Mouse (Mus musculus): Measurements from ENCODE around the gene Klhl3. TPM values are rescaled to one million over a fixed set of nuclear protein-coding genes. Genes with fewer than 3 reads are reported as not detected.

The Klhl3 gene
- polyA plus RNA-seq, 1 experiment from 2014 or later: 1.2 TPM

GRCm38 (mm10) chr13:58066496-58067389, 46.6 kb downstream of the Klhl3 start:
- TF ChIP-seq CTCF (IDR thresholded peaks at IDR 0.05; ENCODE audit: low read depth) (no peak), EP300 (optimal IDR thresholded peaks at IDR 0.05) (no peak)
- Histone ChIP-seq H3K9ac (ENCODE audit: low read length) (no peak overlapping the region), H3K36me3 (ENCODE audit: control insufficient read depth, insufficient read depth, low read length) (no peaks in the 10 kb centered on the region), H3K4me1 (replicated peaks; ENCODE audit: control insufficient read depth, insufficient read depth) (no peaks in the 10 kb centered on the region), H3K9me3 (ENCODE audit: control insufficient read depth, low read length) (no peaks in the 10 kb centered on the region), H3K4me2 (replicated peaks; ENCODE audit: low read depth) (no peak overlapping the region), H3K27ac (replicated peaks) (peak overlapping the region; percentile 70), H3K4me3 (ENCODE audit: low read depth, low read length) (no peak overlapping the region), H3K27me3 (ENCODE audit: control insufficient read depth, insufficient read depth, low read length) (no peaks in the 10 kb centered on the region)
- ATAC-seq (ENCODE audit: low FRiP score, low TSS enrichment) (peak; percentile 23; the same call in 1 of the 2 replicates), DNase-seq (ENCODE audit: low spot score) (peak; percentile 43)
- 48% methylated on average over 14 of the region's 14 CpGs for WGBS

GRCm38 (mm10) chr13:58066081-58066495, 47.3 kb downstream of the Klhl3 start:
- no peak overlapping the region for H3K4me3 ChIP-seq (ENCODE audit: low read depth, low read length)
- H3K27me3 ChIP-seq (ENCODE audit: control insufficient read depth, insufficient read depth, low read length): no peaks in the 10 kb centered on the region
- no peak for TF ChIP-seq CTCF (IDR thresholded peaks at IDR 0.05; ENCODE audit: low read depth)
- no peak for TF ChIP-seq EP300 (optimal IDR thresholded peaks at IDR 0.05)
- H3K9me3 ChIP-seq (ENCODE audit: control insufficient read depth, low read length): no peaks in the 10 kb centered on the region
- DNase-seq (ENCODE audit: low spot score): no peak
- no peak for ATAC-seq (ENCODE audit: low FRiP score, low TSS enrichment)
- 69% methylated on average over 13 of the region's 13 CpGs for WGBS
- H3K4me2 ChIP-seq (replicated peaks; ENCODE audit: low read depth): no peak overlapping the region
- no peaks in the 10 kb centered on the region for H3K4me1 ChIP-seq (replicated peaks; ENCODE audit: control insufficient read depth, insufficient read depth)
- no peak overlapping the region for H3K27ac ChIP-seq (replicated peaks)
- H3K36me3 ChIP-seq (ENCODE audit: control insufficient read depth, insufficient read depth, low read length): no peaks in the 10 kb centered on the region
- H3K9ac ChIP-seq (ENCODE audit: low read length): no peak overlapping the region

GRCm38 (mm10) chr13:58065316-58065715, 48.1 kb downstream of the Klhl3 start:
- no peak for DNase-seq (ENCODE audit: low spot score)
- Histone ChIP-seq H3K4me2 (replicated peaks; ENCODE audit: low read depth) (no peak overlapping the region), H3K9ac (ENCODE audit: low read length) (no peak overlapping the region), H3K27ac (replicated peaks) (no peak overlapping the region), H3K27me3 (ENCODE audit: control insufficient read depth, insufficient read depth, low read length) (no peaks in the 10 kb centered on the region), H3K36me3 (ENCODE audit: control insufficient read depth, insufficient read depth, low read length) (no peaks in the 10 kb centered on the region), H3K9me3 (ENCODE audit: control insufficient read depth, low read length) (no peaks in the 10 kb centered on the region), H3K4me3 (ENCODE audit: low read depth, low read length) (no peak overlapping the region), H3K4me1 (replicated peaks; ENCODE audit: control insufficient read depth, insufficient read depth) (no peaks in the 10 kb centered on the region)
- no peak for ATAC-seq (ENCODE audit: low FRiP score, low TSS enrichment)
- WGBS: 64% methylated on average over 5 of the region's 5 CpGs
- TF ChIP-seq CTCF (IDR thresholded peaks at IDR 0.05; ENCODE audit: low read depth): no peak
- no peak for TF ChIP-seq EP300 (optimal IDR thresholded peaks at IDR 0.05)

- 9% methylated on average over 17 of the region's 17 CpGs for WGBS
- peak; percentile 54 for DNase-seq (ENCODE audit: low spot score)
- ATAC-seq (ENCODE audit: low FRiP score, low TSS enrichment): peak; percentile 77
- H3K4me3 ChIP-seq (ENCODE audit: low read depth, low read length): no peak overlapping the region
- peak overlapping the region; percentile 67 for H3K27ac ChIP-seq (replicated peaks)
- H3K9ac ChIP-seq (ENCODE audit: low read length): no peak overlapping the region
- H3K27me3 ChIP-seq (ENCODE audit: control insufficient read depth, insufficient read depth, low read length): no peaks in the 10 kb centered on the region
- peak; percentile 35 for TF ChIP-seq CTCF (IDR thresholded peaks at IDR 0.05; ENCODE audit: low read depth)
- no peak for TF ChIP-seq EP300 (optimal IDR thresholded peaks at IDR 0.05)
- H3K36me3 ChIP-seq (ENCODE audit: control insufficient read depth, insufficient read depth, low read length): no peaks in the 10 kb centered on the region
- no peak overlapping the region for H3K4me2 ChIP-seq (replicated peaks; ENCODE audit: low read depth)
- no peaks in the 10 kb centered on the region for H3K9me3 ChIP-seq (ENCODE audit: control insufficient read depth, low read length)
- 0 out of 2 replicates have a peak, but pooled peaks cover 3% of the 10 kb centered on the region for H3K4me1 ChIP-seq (replicated peaks; ENCODE audit: control insufficient read depth, insufficient read depth)
Observed at GRCm38 (mm10) chr13:58057953-58058870, 55.2 kb downstream of the Klhl3 start.

- TF ChIP-seq EP300 (optimal IDR thresholded peaks at IDR 0.05): no peak
- TF ChIP-seq CTCF (IDR thresholded peaks at IDR 0.05; ENCODE audit: low read depth): peak; percentile 61
- no peak overlapping the region for H3K4me2 ChIP-seq (replicated peaks; ENCODE audit: low read depth)
- 88% methylated on average over 4 of the region's 4 CpGs for WGBS
Observed at GRCm38 (mm10) chr13:58056618-58057017, 56.8 kb downstream of the Klhl3 start.

More at GRCm38 (mm10) chr13:58056618-58057017, 56.8 kb downstream of the Klhl3 start:
- no peaks in the 10 kb centered on the region for H3K27me3 ChIP-seq (ENCODE audit: control insufficient read depth, insufficient read depth, low read length)
- H3K4me3 ChIP-seq (ENCODE audit: low read depth, low read length): no peak overlapping the region
- no peaks in the 10 kb centered on the region for H3K9me3 ChIP-seq (ENCODE audit: control insufficient read depth, low read length)
- ATAC-seq (ENCODE audit: low FRiP score, low TSS enrichment) (no peak), DNase-seq (ENCODE audit: low spot score) (no peak)
- 0 out of 2 replicates have a peak, but pooled peaks cover 3% of the 10 kb centered on the region for H3K4me1 ChIP-seq (replicated peaks; ENCODE audit: control insufficient read depth, insufficient read depth)
- no peak overlapping the region for H3K9ac ChIP-seq (ENCODE audit: low read length)
- no peaks in the 10 kb centered on the region for H3K36me3 ChIP-seq (ENCODE audit: control insufficient read depth, insufficient read depth, low read length)
- no peak overlapping the region for H3K27ac ChIP-seq (replicated peaks)
